Mouse (Mus musculus) spleen, postnatal 36 days (tissue): Measurements from ENCODE around the gene Nadsyn1.

ENCODE experiments used
- DNase-seq, 2 experiments: peaks; one replicate each; pipeline ENCODE4 v3.0.0; 2022; ENCODE audit warnings: low spot score in 2 of 2, mixed read lengths in 1 of 2

Gene Nadsyn1

GRCm38 (mm10) chr7:143801195-143802065, 21.2 kb downstream of the Nadsyn1 start:
- no peak for DNase-seq

DNA sequence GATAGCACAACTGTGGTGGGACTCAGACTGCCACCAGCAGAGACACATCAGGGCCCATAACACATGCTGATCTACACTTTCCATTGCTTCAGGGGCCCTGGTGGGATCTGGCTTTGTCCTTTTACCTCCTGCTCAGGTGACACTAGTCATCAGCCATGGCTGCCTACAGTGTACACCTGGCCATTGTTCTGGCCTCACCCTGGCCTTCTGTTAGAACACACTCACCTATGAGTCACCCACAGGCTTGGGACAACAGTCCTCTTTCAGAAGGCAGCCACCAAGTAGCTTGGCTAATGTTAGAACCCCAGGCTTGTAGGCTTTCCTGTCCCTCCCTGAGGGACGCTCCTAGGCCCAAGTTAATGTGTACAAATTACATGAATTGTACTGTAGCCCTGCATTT, 21.9 kb downstream of the Nadsyn1 start:
- no peak for DNase-seq

- DNase-seq, result no peak
Measured at GRCm38 (mm10) chr7:143798783-143799182, 23.9 kb downstream of the Nadsyn1 start.

- peak; percentile 73 to 76 for DNase-seq
Measured at GRCm38 (mm10) chr7:143793121-143793520, 29.5 kb downstream of the Nadsyn1 start.

DNA sequence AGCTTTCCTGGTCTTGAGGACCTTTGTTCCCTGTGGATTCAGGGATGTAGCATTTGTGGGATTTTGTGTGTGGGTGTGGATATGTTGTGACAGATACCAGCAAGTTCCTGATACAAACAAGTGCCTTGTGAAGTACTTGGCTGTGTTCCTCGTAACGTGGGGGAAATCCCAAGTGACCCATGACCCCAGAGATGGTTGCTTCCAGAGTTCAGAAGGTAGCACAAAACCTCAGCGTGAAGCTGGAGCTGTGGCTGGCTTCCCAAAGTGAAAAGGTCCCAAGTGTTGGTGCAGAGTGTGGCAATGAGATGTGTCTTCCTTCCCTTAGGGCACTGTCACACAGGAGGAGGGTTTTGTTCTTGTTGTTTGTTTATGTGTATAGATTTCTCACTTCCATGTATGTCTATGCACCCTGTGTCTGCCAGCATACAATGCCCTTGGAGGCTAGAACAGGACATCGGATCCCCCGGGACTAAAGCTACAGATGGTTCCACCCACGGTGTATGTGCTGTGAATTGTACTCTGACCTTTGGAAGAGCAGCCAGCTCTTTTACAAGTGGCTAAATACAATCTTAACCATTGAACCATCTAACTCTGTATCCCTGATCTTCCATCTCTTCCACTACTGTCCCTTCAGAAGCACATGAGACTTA, 30.2 kb downstream of the Nadsyn1 start:
- DNase-seq, result no peak

GRCm38 (mm10) chr7:143783996-143784829, 38.4 kb downstream of the Nadsyn1 start, which contains the start of gene Mrgpre:
Gene Mrgpre (minus strand): TSS chr7:143784500.
- peak; percentile 69 to 75 for DNase-seq

DNA sequence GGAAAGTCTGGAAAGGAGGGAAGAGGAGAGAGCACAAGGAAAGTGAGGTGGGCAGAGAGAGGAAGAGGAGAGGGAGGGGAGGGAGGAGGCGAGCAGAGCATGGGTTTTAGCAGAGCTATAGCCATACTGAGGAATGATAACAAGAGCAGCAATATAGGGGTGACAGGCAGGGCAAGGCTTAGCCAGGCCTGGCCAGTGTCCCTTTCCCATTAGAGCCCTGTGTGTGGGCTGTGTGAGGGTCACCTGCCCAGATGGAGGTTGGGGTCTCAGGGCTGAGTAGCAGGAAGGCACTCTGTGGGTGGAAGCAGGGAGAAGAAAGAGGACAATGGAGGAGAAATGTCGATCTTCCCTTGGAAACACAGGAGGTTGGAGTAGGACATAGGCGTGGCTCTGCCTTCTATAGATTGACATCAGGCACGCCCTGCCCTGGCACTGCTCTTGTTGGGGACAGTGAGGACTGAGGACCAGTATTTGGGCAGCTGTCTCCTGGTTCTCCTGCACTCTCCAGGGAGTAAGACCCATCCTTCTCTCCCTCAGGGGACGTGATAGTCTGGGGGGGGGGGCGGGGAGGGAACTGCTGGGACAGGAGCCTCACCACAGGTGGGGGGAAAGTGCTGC, 39.2 kb downstream of the Nadsyn1 start:
- no peak for DNase-seq

DNA sequence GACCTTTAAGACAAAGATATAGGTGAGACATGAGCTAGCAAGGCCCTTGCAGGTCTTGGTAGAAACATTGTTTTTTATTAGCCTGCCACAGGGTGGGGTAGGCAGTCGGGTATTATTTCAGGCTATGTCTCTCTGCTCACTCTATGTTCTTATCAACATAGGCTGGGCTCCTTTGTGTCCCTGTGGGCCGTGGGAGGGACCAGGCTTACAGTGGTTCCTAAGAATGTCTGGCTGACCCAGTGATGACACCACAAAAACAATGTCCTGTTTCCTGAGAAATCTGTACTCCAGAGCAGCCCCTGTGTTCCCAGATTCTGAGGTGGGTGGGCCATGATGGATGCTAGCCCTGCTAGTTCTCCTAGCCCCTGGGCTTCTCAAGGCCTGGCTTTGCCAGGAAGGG, 45.3 kb downstream of the Nadsyn1 start:
- DNase-seq, result no peak

GRCm38 (mm10) chr7:143776137-143776536, 46.5 kb downstream of the Nadsyn1 start:
- DNase-seq, result no peak

GRCm38 (mm10) chr7:143769461-143769860, 53.2 kb downstream of the Nadsyn1 start:
- DNase-seq, result no peak

GRCm38 (mm10) chr7:143768267-143768666, 54.4 kb downstream of the Nadsyn1 start:
- no peak for DNase-seq

DNA sequence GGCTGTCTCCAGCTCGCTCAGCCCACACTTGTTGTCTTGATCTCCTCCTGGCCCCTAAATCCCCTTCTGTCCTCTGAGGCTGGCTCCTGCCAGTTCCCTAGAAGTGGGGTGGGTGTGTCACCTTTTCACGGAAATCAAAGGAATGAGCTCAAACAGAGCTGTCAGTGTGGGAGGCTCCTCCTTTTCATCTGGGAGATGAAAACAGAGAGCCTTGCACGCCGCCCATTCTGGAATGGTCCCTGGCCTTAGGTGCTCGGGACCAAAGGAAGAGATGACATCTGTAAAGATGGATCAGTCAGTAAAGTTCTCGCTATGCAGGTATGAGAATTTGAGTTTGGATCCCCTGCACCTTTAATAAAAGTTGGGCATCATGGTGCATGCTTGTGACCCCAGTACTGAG, 55.8 kb downstream of the Nadsyn1 start, which contains the start of gene Mrgprg:
Mrgprg (minus strand) TSS at position 101 of the 400 bp plus-strand sequence.
- no peak for DNase-seq

DNA sequence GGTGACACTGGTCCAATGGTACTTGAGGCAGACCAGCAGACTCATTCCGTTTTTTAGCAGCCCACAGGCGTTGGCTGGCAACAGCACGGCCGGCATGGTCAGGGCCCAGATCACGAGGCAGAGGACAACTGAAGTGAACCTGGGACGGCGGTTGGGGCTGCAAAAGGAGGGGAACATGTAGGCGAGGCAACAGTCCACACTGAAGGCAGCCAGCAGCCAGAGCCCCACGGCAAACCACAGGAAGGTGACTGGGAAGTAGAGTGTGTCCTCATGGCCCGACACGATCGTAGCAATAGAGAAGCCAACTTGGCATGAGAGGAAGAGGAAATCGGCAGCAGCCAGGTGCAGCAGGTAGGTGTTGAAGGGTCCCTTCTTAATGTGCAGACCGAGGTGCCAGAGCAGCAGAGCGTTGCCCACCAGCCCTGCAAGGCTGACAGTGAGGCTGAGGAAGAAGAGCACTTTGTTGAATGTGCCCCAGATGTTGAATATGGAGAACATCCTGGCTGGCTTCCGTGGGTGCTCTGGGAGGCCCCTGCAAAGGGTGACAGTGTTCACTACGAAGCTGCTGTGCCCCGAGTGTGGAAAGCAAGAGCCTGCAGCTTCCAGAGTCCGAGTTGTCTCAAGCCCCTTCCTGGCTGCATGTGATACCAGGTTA, 57.6 kb downstream of the Nadsyn1 start:
- DNase-seq, result no peak

DNA sequence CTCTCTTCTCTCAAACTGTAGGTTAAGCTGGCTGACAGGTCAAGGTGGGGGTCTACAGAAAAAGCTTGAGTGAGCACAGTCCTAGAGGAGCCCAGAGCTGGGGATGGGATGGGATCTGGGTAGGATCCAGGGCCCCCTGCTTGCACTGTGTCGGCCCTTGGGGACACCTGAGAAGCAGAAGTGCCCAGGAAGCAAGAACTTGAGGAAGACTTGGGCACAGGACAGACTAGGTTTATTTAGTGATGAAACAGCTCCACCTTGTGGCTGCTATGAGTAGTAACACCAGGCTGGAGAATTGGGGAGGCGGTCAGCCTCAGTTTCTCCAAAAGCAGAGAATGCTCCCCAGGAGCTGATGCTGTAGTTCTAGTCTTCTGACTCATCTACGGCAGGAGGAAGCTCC, 58.9 kb downstream of the Nadsyn1 start:
- DNase-seq, result no peak

DNA sequence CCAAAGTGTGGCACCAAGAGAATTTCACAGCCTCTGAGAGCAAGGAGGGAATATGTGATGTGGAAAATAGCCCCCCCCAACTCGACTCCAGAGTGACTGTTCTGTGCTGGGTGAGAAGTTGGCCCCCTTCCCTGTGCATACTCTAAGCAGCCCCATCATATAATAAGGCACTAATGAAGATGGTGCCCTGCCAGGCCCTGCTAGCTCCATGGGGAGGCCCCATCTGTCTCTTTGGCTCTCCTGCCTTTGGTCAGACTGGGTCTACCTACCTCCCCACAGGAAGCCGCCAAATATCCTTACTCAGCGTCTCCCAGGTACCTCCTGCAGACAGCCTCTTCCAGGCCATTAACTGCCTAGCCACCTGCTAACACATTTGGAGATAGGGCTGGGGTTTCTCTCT, 63.7 kb downstream of the Nadsyn1 start:
- no peak for DNase-seq

GRCm38 (mm10) chr7:143757696-143758095, 65.0 kb downstream of the Nadsyn1 start:
- DNase-seq, result no peak

DNA sequence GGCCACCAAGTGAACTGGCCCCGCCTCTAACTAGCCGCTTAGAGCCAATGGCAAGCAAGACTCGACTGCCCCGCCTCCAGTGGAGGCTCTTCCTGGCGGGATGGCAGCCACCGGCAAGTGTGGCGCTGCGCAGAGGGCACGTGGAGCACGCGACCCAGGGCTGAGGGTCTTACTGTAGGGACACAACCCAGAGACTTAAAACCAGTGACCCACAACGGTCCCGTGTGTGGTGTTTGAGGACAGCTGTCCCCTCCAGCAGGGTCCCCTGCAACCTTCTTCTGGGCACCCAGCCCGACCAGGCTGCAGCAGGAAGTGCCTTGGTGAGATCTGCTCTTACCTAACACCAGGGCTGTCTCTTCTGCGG, 65.6 kb downstream of the Nadsyn1 start:
- DNase-seq, result peak; percentile 79 to 84

DNA sequence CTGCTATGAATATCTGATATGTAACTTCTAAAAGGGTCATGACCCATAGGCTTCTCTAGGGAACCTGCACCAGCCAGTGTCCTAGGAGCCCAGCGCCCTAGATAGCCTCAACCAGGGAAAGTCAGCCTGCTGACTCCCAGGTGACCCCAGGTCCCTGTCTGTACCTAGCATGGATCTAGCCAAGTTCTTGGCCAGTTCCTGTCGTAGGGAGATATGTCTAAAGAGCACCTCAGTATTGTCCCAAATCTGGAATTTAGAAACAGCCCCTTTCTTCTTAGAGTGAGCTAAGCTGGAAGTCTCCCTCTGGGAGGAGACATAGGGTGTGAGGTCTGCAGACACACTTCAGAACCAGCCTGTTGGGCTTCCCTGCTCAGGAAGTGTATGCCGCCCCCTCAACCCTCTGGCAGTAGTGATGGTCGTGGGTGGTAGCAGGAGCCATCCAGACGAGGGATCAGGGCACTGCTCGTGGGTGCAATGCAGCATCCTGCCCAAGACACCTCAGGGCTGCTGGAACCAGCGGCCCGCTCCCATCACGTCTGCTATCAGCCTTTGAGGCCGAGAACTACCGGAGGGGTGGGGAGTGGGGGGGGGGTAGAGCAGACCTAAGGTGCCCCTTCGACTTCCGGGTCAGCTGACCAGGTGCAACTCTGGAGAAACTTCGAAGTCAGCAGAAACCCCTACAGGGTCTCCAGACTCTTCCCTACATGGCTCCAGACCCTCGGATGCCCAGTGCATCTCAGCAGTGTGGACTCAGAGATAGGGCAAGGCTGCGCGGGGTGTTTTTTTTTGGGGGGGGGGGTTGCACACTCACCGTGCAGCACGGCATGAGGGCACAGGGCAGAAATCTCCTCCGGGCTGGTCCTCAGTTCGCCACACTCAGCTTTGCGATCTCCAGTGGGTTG, 66.3 kb downstream of the Nadsyn1 start, which contains the start of gene Osbpl5:
Osbpl5 (minus strand) TSS at position 861 of the 902 bp plus-strand sequence.
- no peak for DNase-seq

GRCm38 (mm10) chr7:143755357-143756124, 67.1 kb downstream of the Nadsyn1 start:
- DNase-seq, result no peak
